8 mouse cellular contexts compared by ENCODE assay signal in genomic region chr13:8869578-8870157, GRCm38 (mm10). TPM values are rescaled to one million over a fixed set of nuclear protein-coding genes. Genes with fewer than 3 reads are reported as not detected.
DNase-seq lines count a peak whose midpoint lies in the region; ATAC-seq and TF ChIP-seq lines count a peak whose summit lies in the region.

No protein-coding gene starts in this region.

- H3K4me1 ChIP-seq in heart, embryonic 13.5 days = peaks cover 17% of the 10 kb centered on the region
- peaks cover 41% of the 10 kb centered on the region for H3K4me1 ChIP-seq in G1E (ENCODE audit: insufficient read depth, low read depth, low read length)
- peaks cover 20% of the 10 kb centered on the region for H3K4me1 ChIP-seq in hindbrain, embryonic 10.5 days (replicated peaks)

- H3K27ac ChIP-seq in heart, embryonic 13.5 days (replicated peaks) = peak overlapping the region; percentile 99; the same call in 1 of the 2 replicates
- H3K27ac ChIP-seq in hindbrain, embryonic 10.5 days = peak overlapping the region; percentile 91
- H3K27ac ChIP-seq in macrophage = 0 out of 2 replicates have a peak overlapping the region, but pooled peaks have one; percentile 95

- H3K9me3 ChIP-seq in heart, embryonic 13.5 days = no peaks in the 10 kb centered on the region
- no peaks in the 10 kb centered on the region for H3K9me3 ChIP-seq in G1E (replicated peaks)
- no peaks in the 10 kb centered on the region for H3K9me3 ChIP-seq in hindbrain, embryonic 10.5 days

- 63% methylated on average over 5 of the region's 5 CpGs for WGBS in heart, embryonic 13.5 days
- WGBS in hindbrain, embryonic 10.5 days = 82% methylated on average over 5 of the region's 5 CpGs
- WGBS in macrophage (ENCODE audit: missing documents) = 31% methylated on average over 5 of the region's 5 CpGs

- H3K27me3 ChIP-seq in heart, embryonic 13.5 days (replicated peaks) = no peaks in the 10 kb centered on the region
- no peaks in the 10 kb centered on the region for H3K27me3 ChIP-seq in G1E (ENCODE audit: insufficient read depth, low read length)
- no peaks in the 10 kb centered on the region for H3K27me3 ChIP-seq in hindbrain, embryonic 10.5 days (ENCODE audit: insufficient read depth, poor library complexity, severe bottlenecking)

- peak overlapping the region; percentile 95 for H3K4me3 ChIP-seq in heart, embryonic 13.5 days
- H3K4me3 ChIP-seq in G1E (ENCODE audit: low read depth, low read length) (peak overlapping the region; percentile 97), macrophage (ENCODE audit: inconsistent target) (peak overlapping the region; percentile 94)
- peak overlapping the region; percentile 93 for H3K4me3 ChIP-seq in hindbrain, embryonic 10.5 days

- TF ChIP-seq CTCF in G1E (IDR thresholded peaks at IDR 0.05; ENCODE audit: low read depth, low read length) = no peak

- H3K36me3 ChIP-seq in heart, embryonic 13.5 days = peaks cover 18% of the 10 kb centered on the region
- H3K36me3 ChIP-seq in G1E (replicated peaks) = peaks cover 31% of the 10 kb centered on the region
- peaks cover 15% of the 10 kb centered on the region for H3K36me3 ChIP-seq in hindbrain, embryonic 10.5 days
- H3K36me3 ChIP-seq in macrophage (ENCODE audit: inconsistent target) = no peaks in the 10 kb centered on the region

- peaks cover 61% of the 10 kb centered on the region for H3K79me2 ChIP-seq in macrophage (ENCODE audit: inconsistent target)

- ATAC-seq in heart, embryonic 13.5 days (ENCODE audit: extremely low read depth, insufficient number of reproducible peaks, low FRiP score, low TSS enrichment) = no peak
- no peak for ATAC-seq in G1E (ENCODE audit: extremely low read depth, insufficient number of reproducible peaks, low FRiP score, poor library complexity, severe bottlenecking)

- H3K4me2 ChIP-seq in heart, embryonic 13.5 days = peak overlapping the region; percentile 84

- H3K9ac ChIP-seq in heart, embryonic 13.5 days = peak overlapping the region; percentile 93

- no peak for DNase-seq in heart, postnatal 4 days
- no peak for DNase-seq in G1E (ENCODE audit: low spot score)
- no peak for DNase-seq in hindbrain, embryonic 10.5 days (ENCODE audit: low spot score)
- DNase-seq in urinary bladder, postnatal 25 days (ENCODE audit: low spot score) = no peak
- no peak for DNase-seq in thymus, postnatal 10 days (ENCODE audit: low spot score in 2 of 2)
- DNase-seq in gastrocnemius, adult 8-10 months (ENCODE audit: low spot score in 2 of 2) = no peak

RNA-seq across cellular contexts. Expression of gene Wdr37, which starts 2.0 kb away (rescaled TPM):
- 15.4 and 15.6 TPM in 2 replicates for polyA plus RNA-seq in heart, embryonic 13.5 days (2015; fragmentation: Nextera tagmentation; extraction: Ambion mirVana)
- 10 to 100 TPM; 32.5 to 35.7 TPM for total RNA-seq in heart, postnatal 4 days (2021)
- total RNA-seq in G1E (2014; fragmentation: Nextera tagmentation) = 48.5 and 48.6 TPM in 2 replicates
- 45.1 and 55.5 TPM in 2 replicates for total RNA-seq in G1E (2017)
- polyA plus RNA-seq in G1E (2012) = 3.9 and 12.2 TPM in 2 replicates
- polyA plus RNA-seq in hindbrain, embryonic 10.5 days (2016; fragmentation: Nextera tagmentation; extraction: Ambion mirVana) = 31.0 and 34.1 TPM in 2 replicates
- 100 to 1,000 TPM in 20 of 26 experiments, 10 to 100 TPM in 6; 79.2 to 231 (median 134) TPM for total RNA-seq in macrophage (2018; cell fraction: chromatin; rRNA removed)
- total RNA-seq in macrophage (2018; cell fraction: cytosol; rRNA removed) = 10 to 100 TPM; 19.4 to 36.3 (median 23.0) TPM
- 100 to 1,000 TPM in 3 of 26 experiments, 10 to 100 TPM in 23; 47.4 to 203 (median 75.8) TPM for total RNA-seq in macrophage (2018; cell fraction: nucleus; rRNA removed)
- polyA plus RNA-seq in macrophage (2018) = 9.9 to 17.1 TPM (median 17.1 TPM) in 3 replicates
- total RNA-seq in gastrocnemius, adult 8-10 months (2022) = 10 to 100 TPM; 27.4 to 33.8 (median 29.9) TPM

RNA-seq across cellular contexts. Expression of gene Idi1, which starts 15.6 kb away (rescaled TPM):
- polyA plus RNA-seq in heart, embryonic 13.5 days (2015; fragmentation: Nextera tagmentation; extraction: Ambion mirVana) = 44.6 and 48.7 TPM in 2 replicates
- total RNA-seq in heart, postnatal 4 days (2021) = 10 to 100 TPM; 27.6 to 31.0 TPM
- 575 and 668 TPM in 2 replicates for total RNA-seq in G1E (2014; fragmentation: Nextera tagmentation)
- 871 and 936 TPM in 2 replicates for total RNA-seq in G1E (2017)
- 24.5 and 27.6 TPM in 2 replicates for polyA plus RNA-seq in G1E (2012)
- 122 and 154 TPM in 2 replicates for polyA plus RNA-seq in hindbrain, embryonic 10.5 days (2016; fragmentation: Nextera tagmentation; extraction: Ambion mirVana)
- total RNA-seq in macrophage (2018; cell fraction: chromatin; rRNA removed) = 10 to 100 TPM in 25 of 26 experiments, 1 to 10 TPM in 1; 5.3 to 36.8 (median 18.8) TPM
- 10 to 100 TPM; 24.8 to 57.6 (median 35.9) TPM for total RNA-seq in macrophage (2018; cell fraction: cytosol; rRNA removed)
- 100 to 1,000 TPM in 1 of 26 experiments, 10 to 100 TPM in 25; 17.0 to 108 (median 34.5) TPM for total RNA-seq in macrophage (2018; cell fraction: nucleus; rRNA removed)
- 16.6 to 78.3 TPM (median 44.0 TPM) in 3 replicates for polyA plus RNA-seq in macrophage (2018)
- 1 to 10 TPM; 5.3 to 6.8 (median 5.6) TPM for total RNA-seq in gastrocnemius, adult 8-10 months (2022)
